Mouse (Mus musculus): ENCODE data around the gene Vmn2r86. TPM values are rescaled to one million over a fixed set of nuclear protein-coding genes. Genes with fewer than 3 reads are reported as not detected.
"Not testable (repeated sequence)": the region's sequence is repeated elsewhere in the genome, so short reads cannot be mapped to it uniquely, and the experiment has no call there.

The Vmn2r86 gene
- polyA plus RNA-seq (2015; fragmentation: Nextera tagmentation; extraction: Ambion mirVana), result not detected in 2 replicates

DNA sequence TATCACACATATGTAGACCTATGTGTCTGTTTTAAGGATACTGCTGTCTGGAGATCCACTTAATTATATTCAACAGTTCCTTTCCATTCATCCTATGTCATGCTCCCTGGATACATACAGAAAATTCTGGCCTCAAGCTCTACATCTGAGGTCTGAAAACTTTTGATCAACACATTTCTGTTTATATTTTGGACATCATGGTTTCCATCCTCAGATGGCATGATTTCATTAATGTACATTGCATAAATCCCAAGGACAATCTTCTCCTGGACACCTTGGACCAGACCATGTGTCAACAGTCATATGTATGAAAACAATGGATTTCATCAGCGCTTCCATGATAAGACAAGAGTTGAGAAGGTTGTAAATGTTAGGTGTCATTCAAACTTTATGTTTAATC is at the start of gene Vmn2r86:
Gene Vmn2r86 (minus strand): TSS at position 101 of the 400 bp plus-strand sequence.
- WGBS, result 89% methylated on average over 1 of the region's 1 CpGs
- H3K9ac ChIP-seq (ENCODE audit: low read length); H3K9me3 ChIP-seq (replicated peaks; ENCODE audit: control insufficient read depth, low read length); H3K36me3 ChIP-seq (ENCODE audit: control insufficient read depth, insufficient read depth); ATAC-seq (replicated peaks; ENCODE audit: extremely low read depth, insufficient read depth, low FRiP score); H3K4me2 ChIP-seq (ENCODE audit: low read depth, low read length); H3K4me1 ChIP-seq (ENCODE audit: control insufficient read depth, insufficient read depth, low read length); H3K27me3 ChIP-seq (ENCODE audit: control insufficient read depth, insufficient read depth, low read length); H3K27ac ChIP-seq (ENCODE audit: low read length); H3K4me3 ChIP-seq (ENCODE audit: low read length): not testable (repeated sequence)

DNA sequence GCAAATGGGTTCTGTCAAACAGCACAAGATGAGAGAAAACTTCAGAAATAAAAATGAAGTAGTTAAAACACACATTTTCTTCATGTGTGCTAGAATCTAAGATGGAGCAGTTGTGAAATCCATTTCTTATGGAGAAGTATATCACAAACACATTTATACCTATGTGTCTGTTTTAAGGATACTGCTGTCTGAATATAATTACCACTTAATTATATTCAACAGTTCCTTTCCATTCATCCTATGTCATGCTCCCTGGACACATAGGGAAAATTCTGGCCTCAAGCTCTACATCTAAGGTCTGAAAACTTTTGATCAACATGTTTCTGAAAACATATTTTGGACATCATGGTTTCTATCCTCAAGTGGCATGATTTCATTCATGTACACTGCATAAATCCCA is 41.4 kb upstream of the Vmn2r86 start, which contains the start of gene Vmn2r87:
Gene Vmn2r87 (minus strand): TSS at position 101 of the 400 bp plus-strand sequence.
- Histone ChIP-seq H3K27ac (ENCODE audit: low read length) (no peak within 1 kb of the TSS), H3K4me1 (ENCODE audit: control insufficient read depth, insufficient read depth, low read length) (no peaks in the 10 kb centered on the region), H3K36me3 (ENCODE audit: control insufficient read depth, insufficient read depth) (no peaks in the 10 kb centered on the region), H3K4me3 (ENCODE audit: low read length) (no peak within 1 kb of the TSS), H3K4me2 (ENCODE audit: low read depth, low read length) (no peak within 1 kb of the TSS), H3K27me3 (ENCODE audit: control insufficient read depth, insufficient read depth, low read length) (no peaks in the 10 kb centered on the region), H3K9ac (ENCODE audit: low read length) (no peak within 1 kb of the TSS), H3K9me3 (replicated peaks; ENCODE audit: control insufficient read depth, low read length) (no peaks in the 10 kb centered on the region)
- ATAC-seq (replicated peaks; ENCODE audit: extremely low read depth, insufficient read depth, low FRiP score), result no peak

DNA sequence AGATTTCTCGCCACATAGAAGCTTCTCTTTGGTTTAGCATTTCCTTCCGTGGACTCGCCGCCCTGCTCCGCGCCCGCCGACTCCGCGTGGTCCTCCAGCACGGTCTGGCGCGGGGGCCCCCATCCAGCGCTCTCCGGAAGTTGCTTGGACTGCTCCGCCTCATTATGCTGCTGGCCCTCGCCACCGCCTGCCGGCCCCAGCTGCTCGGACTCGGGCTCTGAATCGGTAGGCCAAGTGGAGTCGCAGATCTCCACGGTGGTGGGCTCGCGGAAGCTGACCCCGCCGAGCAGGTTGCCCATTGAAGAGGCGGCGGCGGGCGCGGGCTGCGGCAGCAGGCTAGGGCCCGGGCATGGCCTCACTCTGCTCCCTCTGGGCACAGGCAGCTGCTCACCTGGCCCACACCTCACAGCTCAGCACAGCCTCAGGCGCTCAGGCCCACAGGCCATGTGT is 14.5 kb upstream of the Vmn2r86 start:
- peak overlapping the region; percentile 69 for H3K9ac ChIP-seq (ENCODE audit: low read length)
- peak; percentile 79 for ATAC-seq (replicated peaks; ENCODE audit: extremely low read depth, insufficient read depth, low FRiP score)

DNA sequence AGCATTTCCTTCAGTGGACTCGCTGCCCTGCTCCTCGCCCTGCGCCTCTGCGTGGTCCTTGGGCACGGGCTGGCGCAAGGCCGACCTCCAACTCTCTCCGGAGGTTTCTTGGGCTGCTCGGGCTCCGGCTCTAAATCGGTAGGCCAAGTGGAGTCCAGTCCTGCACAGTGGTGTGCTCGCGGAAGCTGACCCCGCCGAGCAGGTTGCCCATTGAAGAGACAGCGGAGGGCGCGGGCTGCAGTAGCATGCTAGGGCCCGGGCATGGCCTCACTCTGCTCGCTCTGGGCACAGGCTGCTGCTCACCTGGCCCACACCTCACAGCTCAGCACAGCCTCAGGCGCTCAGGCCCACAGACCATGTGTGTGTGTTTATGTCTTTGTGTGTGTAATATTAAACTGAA is 11.1 kb downstream of the Vmn2r86 start:
- Histone ChIP-seq H3K36me3 (ENCODE audit: control insufficient read depth, insufficient read depth) (no peaks in the 10 kb centered on the region), H3K4me2 (ENCODE audit: low read depth, low read length) (no peak overlapping the region), H3K9me3 (replicated peaks; ENCODE audit: control insufficient read depth, low read length) (no peaks in the 10 kb centered on the region), H3K4me3 (ENCODE audit: low read length) (no peak overlapping the region), H3K27me3 (ENCODE audit: control insufficient read depth, insufficient read depth, low read length) (no peaks in the 10 kb centered on the region), H3K4me1 (ENCODE audit: control insufficient read depth, insufficient read depth, low read length) (no peaks in the 10 kb centered on the region), H3K27ac (ENCODE audit: low read length) (no peak overlapping the region), H3K9ac (ENCODE audit: low read length) (no peak overlapping the region)
- 80% methylated on average over 21 of the region's 21 CpGs for WGBS
- no peak; the same call in 1 of the 2 replicates for ATAC-seq (replicated peaks; ENCODE audit: extremely low read depth, insufficient read depth, low FRiP score)

More for the DNA sequence above, 14.5 kb upstream of the Vmn2r86 start:
- H3K9me3 ChIP-seq (replicated peaks; ENCODE audit: control insufficient read depth, low read length), result no peaks in the 10 kb centered on the region
- no peak overlapping the region for H3K27ac ChIP-seq (ENCODE audit: low read length)
- H3K36me3 ChIP-seq (ENCODE audit: control insufficient read depth, insufficient read depth), result no peaks in the 10 kb centered on the region
- H3K4me2 ChIP-seq (ENCODE audit: low read depth, low read length), result peak overlapping the region; percentile 88
- no peaks in the 10 kb centered on the region for H3K4me1 ChIP-seq (ENCODE audit: control insufficient read depth, insufficient read depth, low read length)
- WGBS, result 1% methylated on average over 36 of the region's 36 CpGs
- H3K4me3 ChIP-seq (ENCODE audit: low read length), result peak overlapping the region; percentile 57
- 0 out of 2 replicates have a peak, but pooled peaks cover 3% of the 10 kb centered on the region for H3K27me3 ChIP-seq (ENCODE audit: control insufficient read depth, insufficient read depth, low read length)

DNA sequence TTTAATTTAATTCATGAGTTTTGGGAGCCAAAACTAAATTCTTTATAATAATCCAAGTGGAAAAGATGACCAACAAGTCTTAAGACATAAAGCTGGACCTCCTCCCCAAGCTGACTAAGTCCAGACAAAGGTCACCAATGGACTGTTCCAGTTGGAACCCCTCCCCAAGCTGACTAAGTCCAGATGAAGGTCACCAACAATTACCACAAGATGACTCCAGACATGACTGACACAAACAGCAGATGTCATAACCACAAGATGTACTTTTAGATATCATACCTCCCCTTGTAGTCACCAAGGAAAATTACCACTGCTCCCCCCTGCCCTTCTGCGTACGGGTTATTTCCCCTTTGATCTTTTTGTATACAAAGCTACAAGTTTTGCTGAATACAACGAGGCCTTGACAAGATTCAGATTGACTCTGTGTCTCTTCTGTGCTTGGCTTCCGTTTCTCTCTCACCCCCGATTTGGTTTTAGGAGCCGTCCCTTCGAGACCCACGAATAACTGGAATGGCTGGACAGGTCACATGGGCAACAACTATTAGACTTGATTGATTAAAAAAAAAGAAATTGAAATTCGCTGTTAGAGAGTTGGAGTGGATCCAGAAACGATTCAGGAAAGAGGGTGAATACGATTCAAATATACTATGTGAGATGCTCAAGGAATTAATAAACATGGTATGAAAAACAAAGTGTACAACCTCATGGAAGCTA is 21.5 kb downstream of the Vmn2r86 start:
- not testable (repeated sequence) for H3K4me3 ChIP-seq (ENCODE audit: low read length); H3K36me3 ChIP-seq (ENCODE audit: control insufficient read depth, insufficient read depth); ATAC-seq (replicated peaks; ENCODE audit: extremely low read depth, insufficient read depth, low FRiP score); H3K27ac ChIP-seq (ENCODE audit: low read length); H3K27me3 ChIP-seq (ENCODE audit: control insufficient read depth, insufficient read depth, low read length); H3K9ac ChIP-seq (ENCODE audit: low read length); H3K4me2 ChIP-seq (ENCODE audit: low read depth, low read length); H3K9me3 ChIP-seq (replicated peaks; ENCODE audit: control insufficient read depth, low read length); H3K4me1 ChIP-seq (ENCODE audit: control insufficient read depth, insufficient read depth, low read length)
- WGBS, result 72% methylated on average over 11 of the region's 11 CpGs

DNA sequence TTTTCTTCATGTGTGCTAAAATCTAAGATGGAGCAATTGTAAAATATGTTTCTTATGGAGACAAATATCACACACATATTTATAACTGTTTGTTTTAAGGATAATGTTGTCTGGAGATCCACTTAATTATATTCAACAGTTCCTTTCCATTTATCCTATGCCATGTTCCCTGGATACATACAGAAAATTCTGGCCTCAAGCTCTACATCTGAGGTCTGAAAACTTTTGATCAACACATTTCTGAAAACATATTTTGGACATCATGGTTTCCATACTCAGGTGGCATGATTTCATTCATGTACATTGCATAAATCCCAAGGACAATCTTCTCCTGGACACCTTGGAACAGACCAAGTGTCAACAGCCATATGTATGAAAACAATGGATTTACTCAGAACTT is 26.2 kb downstream of the Vmn2r86 start, which contains the start of gene Vmn2r85:
Gene Vmn2r85 (minus strand): TSS at position 101 of the 400 bp plus-strand sequence.
- ATAC-seq (replicated peaks; ENCODE audit: extremely low read depth, insufficient read depth, low FRiP score); H3K4me3 ChIP-seq (ENCODE audit: low read length); H3K4me2 ChIP-seq (ENCODE audit: low read depth, low read length); H3K4me1 ChIP-seq (ENCODE audit: control insufficient read depth, insufficient read depth, low read length); H3K9me3 ChIP-seq (replicated peaks; ENCODE audit: control insufficient read depth, low read length); H3K36me3 ChIP-seq (ENCODE audit: control insufficient read depth, insufficient read depth); H3K27ac ChIP-seq (ENCODE audit: low read length); H3K9ac ChIP-seq (ENCODE audit: low read length); H3K27me3 ChIP-seq (ENCODE audit: control insufficient read depth, insufficient read depth, low read length): not testable (repeated sequence)

DNA sequence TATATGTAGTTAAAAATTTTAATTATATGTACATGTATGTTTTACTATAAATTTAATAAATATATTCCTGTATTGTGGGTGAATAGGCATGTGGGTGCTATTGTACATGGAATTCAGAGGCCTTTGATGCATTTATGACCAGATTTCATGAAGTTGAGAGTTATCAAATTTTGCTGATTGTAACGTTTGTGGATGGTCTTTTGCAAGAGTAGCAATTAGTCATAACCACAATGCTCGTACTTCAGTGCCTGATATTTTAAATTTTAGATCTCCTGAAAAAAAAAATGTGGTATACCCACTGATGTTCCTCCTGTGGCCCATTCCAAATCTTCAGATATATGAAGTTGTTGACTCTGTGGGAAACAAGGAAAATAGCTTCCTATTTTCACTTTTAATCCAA is 33.5 kb downstream of the Vmn2r86 start:
- not testable (repeated sequence) for H3K36me3 ChIP-seq (ENCODE audit: control insufficient read depth, insufficient read depth); ATAC-seq (replicated peaks; ENCODE audit: extremely low read depth, insufficient read depth, low FRiP score); H3K27ac ChIP-seq (ENCODE audit: low read length); H3K9ac ChIP-seq (ENCODE audit: low read length); H3K4me1 ChIP-seq (ENCODE audit: control insufficient read depth, insufficient read depth, low read length); H3K9me3 ChIP-seq (replicated peaks; ENCODE audit: control insufficient read depth, low read length); H3K4me2 ChIP-seq (ENCODE audit: low read depth, low read length); H3K27me3 ChIP-seq (ENCODE audit: control insufficient read depth, insufficient read depth, low read length); H3K4me3 ChIP-seq (ENCODE audit: low read length)
- WGBS, result 62% methylated on average over 2 of the region's 2 CpGs

DNA sequence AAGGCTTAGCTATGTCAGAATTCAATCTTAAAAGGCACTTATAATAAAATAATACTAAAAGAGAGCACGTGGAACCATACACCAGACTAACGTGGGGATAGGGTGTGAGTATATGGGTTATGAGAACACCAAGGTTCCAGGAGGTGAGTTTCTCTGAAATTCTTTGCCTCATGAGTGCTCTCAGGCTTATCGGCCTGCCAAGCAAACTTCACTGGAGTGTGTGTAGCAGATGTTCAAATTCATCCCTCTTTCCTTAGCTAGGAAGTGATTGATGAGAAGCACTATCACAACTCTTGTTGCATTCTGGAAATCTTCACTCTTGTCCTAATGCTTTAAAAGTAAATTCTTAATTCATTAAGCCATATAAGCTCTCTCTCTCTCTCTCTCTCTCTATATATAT is 35.4 kb downstream of the Vmn2r86 start:
- Histone ChIP-seq H3K4me2 (ENCODE audit: low read depth, low read length) (no peak overlapping the region), H3K27me3 (ENCODE audit: control insufficient read depth, insufficient read depth, low read length) (no peaks in the 10 kb centered on the region), H3K4me1 (ENCODE audit: control insufficient read depth, insufficient read depth, low read length) (no peaks in the 10 kb centered on the region), H3K4me3 (ENCODE audit: low read length) (no peak overlapping the region), H3K9me3 (replicated peaks; ENCODE audit: control insufficient read depth, low read length) (no peaks in the 10 kb centered on the region), H3K27ac (ENCODE audit: low read length) (no peak overlapping the region), H3K36me3 (ENCODE audit: control insufficient read depth, insufficient read depth) (no peaks in the 10 kb centered on the region), H3K9ac (ENCODE audit: low read length) (no peak overlapping the region)
- ATAC-seq (replicated peaks; ENCODE audit: extremely low read depth, insufficient read depth, low FRiP score), result no peak
- WGBS, result 78% methylated on average over 3 of the region's 3 CpGs

DNA sequence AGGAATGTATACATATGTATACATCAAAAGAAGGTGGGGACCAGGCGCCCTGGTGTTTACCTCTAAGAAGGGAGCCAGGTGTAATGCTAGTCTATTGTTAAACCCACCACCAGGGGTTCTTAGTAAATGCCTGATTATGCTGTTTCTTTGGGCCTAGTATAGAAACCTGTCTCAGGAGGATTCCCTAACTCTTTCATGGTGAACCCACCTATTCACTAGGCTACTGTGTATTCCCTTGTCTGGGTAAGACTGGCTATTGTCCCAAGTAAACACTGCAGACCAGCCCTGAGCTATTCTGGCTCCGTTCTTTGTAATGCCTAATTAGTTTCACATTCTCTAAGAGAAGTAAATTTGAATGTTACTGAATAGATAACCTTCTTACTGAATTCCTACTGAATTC is 35.9 kb downstream of the Vmn2r86 start:
- H3K9ac ChIP-seq (ENCODE audit: low read length); H3K36me3 ChIP-seq (ENCODE audit: control insufficient read depth, insufficient read depth); H3K4me2 ChIP-seq (ENCODE audit: low read depth, low read length); H3K27ac ChIP-seq (ENCODE audit: low read length); ATAC-seq (replicated peaks; ENCODE audit: extremely low read depth, insufficient read depth, low FRiP score); H3K27me3 ChIP-seq (ENCODE audit: control insufficient read depth, insufficient read depth, low read length); H3K4me3 ChIP-seq (ENCODE audit: low read length); H3K9me3 ChIP-seq (replicated peaks; ENCODE audit: control insufficient read depth, low read length); H3K4me1 ChIP-seq (ENCODE audit: control insufficient read depth, insufficient read depth, low read length): not testable (repeated sequence)
- WGBS, result 58% methylated on average over 2 of the region's 2 CpGs
